Mouse (Mus musculus) right cerebral cortex, adult 2 months (tissue): ENCODE measurements around the gene Cdh5.

Source experiments
- DNase-seq, 2 experiments: peaks; one replicate each; pipeline ENCODE4 v3.0.0; 2021 to 2022; ENCODE audit warnings: low spot score in 2 of 2

Cdh5 gene

GRCm38 (mm10) chr8:104134521-104134920, 33.1 kb downstream of the Cdh5 start:
- DNase-seq = no peak

GRCm38 (mm10) chr8:104136277-104136676, 34.9 kb downstream of the Cdh5 start:
- DNase-seq = no peak

DNA sequence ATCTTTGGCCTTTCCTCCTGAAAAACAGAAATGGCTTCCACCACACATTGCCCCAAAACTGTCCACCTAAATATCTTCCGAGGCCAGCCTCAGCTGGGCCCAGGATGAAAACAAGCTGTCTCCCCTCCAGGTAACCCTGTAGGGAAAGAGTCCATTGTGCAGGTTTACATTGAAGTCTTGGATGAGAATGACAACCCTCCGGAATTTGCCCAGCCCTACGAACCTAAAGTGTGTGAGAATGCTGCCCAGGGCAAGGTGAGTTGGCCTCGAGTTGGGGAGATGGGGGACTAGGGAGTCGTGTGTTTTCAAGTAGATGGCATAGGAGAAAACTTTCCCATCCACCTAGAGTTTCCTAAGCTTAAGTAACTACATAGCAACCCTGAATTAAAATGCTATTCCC, 36.2 kb downstream of the Cdh5 start:
- no peak for DNase-seq

DNA sequence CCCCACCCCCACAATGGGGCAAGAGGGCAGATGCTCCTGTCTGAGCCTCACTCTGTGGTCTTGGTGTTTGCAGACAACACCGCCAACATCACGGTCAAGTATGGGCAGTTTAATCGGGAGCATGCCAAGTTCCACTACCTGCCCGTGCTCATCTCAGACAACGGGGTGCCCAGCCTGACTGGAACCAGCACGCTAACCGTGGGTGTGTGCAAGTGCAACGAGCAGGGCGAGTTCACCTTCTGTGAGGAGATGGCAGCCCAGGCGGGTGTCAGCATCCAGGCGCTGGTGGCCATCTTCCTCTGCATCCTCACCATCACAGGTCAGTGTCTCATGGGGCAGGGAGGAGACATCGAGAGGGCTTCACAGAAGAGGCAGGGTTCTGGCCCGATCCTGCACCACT, 39.2 kb downstream of the Cdh5 start:
- no peak for DNase-seq

- DNase-seq = no peak
Measured at GRCm38 (mm10) chr8:104142415-104142814, 41.0 kb downstream of the Cdh5 start.

DNA sequence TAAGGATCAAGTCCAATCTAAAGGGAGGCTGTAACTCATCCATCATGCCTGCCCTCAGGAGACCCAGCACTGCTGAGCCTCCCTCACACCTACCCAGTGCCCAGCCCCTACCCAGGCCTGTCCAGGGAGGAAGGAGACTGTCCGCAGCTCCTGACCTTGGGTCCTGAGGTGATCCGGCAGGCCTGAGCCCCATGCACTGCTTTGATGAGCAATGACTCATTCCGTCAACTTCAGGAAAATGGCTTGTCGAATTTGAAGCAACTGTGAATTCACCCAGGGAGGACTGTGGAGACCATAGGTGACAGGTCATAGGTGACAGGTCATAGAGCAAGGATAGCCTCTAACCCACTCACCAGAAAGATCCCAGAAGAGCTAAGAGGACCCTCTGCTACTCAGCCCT, 42.0 kb downstream of the Cdh5 start:
- DNase-seq = no peak

GRCm38 (mm10) chr8:104144434-104145216, 43.2 kb downstream of the Cdh5 start:
- DNase-seq = no peak

DNA sequence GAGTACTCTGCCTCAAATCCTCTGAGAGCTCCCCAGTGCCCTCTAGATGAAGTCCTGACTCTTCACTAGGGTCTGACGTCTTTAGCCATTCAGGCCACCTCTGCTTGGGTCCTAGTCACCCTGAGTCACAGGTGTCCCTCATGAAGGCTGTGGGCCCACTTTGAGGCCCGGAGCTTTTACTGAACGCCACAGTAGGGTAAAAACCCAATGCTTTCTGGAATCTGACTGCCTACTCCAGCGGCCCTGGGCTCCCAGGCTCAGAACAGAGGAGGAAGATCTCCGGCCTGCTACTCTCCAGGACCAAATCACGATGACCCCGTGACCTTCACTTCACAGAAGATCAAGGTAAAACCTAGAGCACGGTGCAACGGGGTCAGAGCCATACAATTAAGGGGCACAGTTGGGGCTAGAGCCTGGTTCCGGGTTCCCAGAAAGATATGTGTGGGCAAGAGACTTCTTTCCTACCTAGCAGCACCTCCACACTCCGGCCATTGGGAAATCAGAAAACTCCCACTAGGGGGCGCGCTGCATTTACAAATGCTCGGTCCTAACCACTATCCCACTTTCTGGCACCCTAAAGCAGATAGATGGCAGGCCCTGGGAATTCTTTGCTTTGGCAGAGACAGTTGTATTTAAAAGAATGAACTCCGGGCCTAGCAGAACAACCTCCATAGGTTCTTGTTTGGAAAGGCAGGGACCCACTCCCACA, 44.7 kb downstream of the Cdh5 start:
- DNase-seq = peak; percentile 90

GRCm38 (mm10) chr8:104146717-104147494, 45.5 kb downstream of the Cdh5 start:
- no peak for DNase-seq

- no peak for DNase-seq
Measured at GRCm38 (mm10) chr8:104147947-104148346, 46.5 kb downstream of the Cdh5 start.

GRCm38 (mm10) chr8:104160731-104161130, 59.3 kb downstream of the Cdh5 start:
- DNase-seq = no peak

DNA sequence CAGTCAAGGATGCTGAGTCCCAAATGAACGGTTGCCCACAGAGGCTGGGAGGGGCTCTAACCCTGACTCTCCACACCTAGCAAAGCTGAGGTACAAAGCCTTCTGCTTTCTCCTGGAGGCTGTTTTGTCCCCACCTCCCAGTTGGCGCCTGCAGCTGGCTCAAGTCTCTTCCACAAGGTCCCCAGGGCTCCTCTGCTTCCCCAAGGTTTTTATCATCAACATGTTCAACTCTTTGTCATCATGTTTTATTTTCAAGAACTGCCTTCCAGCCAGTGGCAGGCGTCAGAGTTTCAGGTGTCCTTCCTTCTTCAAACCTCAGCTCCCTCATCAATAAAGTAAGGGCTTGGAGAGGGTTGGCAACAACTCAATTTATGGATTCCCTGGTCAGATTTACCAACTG, 68.0 kb downstream of the Cdh5 start:
- no peak for DNase-seq

- DNase-seq = peak in 1 of 2 experiments; percentile 24
Measured at GRCm38 (mm10) chr8:104170118-104171049, 69.0 kb downstream of the Cdh5 start, which contains the start of gene Bean1. Gene Bean1, plus strand, starts transcription at chr8:104170442.

DNA sequence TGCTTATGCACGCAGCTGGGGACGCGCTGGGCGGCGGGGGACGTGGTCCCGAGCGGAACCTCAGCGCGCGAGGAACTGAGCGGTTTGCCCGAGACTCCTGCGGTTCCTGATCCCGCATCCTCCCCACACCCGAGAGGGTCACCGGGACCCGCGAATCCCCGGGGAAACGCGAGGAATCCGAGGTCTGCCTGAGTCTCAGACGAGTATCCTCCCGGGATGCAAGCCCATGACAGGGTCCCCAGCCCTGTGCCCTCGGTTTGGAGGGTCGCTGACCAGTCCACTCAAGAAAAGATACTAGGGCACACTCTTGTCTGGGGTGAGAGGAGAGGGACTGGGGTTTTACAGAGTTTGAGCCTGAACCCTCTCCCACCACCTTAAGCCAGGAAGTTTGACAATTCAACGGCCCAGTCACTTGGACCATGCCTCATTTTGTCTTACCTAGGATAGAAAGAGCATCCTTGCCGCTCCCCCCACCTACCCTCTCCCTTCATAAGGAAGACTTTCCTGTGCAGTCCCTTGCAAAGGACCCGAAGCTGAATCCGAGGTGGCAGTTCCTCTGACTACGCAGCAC, 69.7 kb downstream of the Cdh5 start:
- DNase-seq = no peak

- DNase-seq = no peak
Measured at GRCm38 (mm10) chr8:104172420-104172819, 71.0 kb downstream of the Cdh5 start.

GRCm38 (mm10) chr8:104175848-104176527, 74.6 kb downstream of the Cdh5 start:
- DNase-seq = no peak

GRCm38 (mm10) chr8:104177054-104177453, 75.6 kb downstream of the Cdh5 start:
- DNase-seq = peak in 1 of 2 experiments; percentile 28

DNA sequence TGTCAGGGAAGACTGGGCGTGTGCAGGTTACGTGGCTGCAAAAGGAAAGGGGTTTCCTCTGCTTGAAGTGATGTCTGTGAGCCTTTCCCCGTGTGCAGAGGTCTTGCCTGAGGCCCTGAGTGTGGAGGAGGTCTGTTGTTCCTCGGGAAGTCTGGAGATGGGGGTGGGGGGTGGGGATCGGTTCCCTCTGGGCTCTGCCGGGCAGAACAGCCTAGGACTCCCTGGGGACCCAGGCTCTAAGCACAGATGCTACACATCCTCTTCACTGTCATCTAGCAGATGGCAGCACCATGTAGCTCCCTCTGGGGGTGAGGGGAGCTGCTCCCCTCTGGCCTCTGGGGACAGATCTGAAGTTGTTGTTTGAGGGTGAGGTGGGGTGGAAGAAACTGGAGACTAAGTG, 83.5 kb downstream of the Cdh5 start:
- no peak for DNase-seq

- no peak for DNase-seq
Measured at GRCm38 (mm10) chr8:104186827-104187226, 85.4 kb downstream of the Cdh5 start.

- DNase-seq = no peak
Measured at GRCm38 (mm10) chr8:104187622-104188021, 86.2 kb downstream of the Cdh5 start.
